Mouse (Mus musculus): Measurements from ENCODE around the gene Nusap1.
"Not testable (repeated sequence)": the region's sequence is repeated elsewhere in the genome, so short reads cannot be mapped to it uniquely, and the experiment has no call there.

GRCm38 (mm10) chr2:119665744-119666143 lies 47.6 kb downstream of the Nusap1 start:
- TF ChIP-seq CTCF (IDR thresholded peaks at IDR 0.05; ENCODE audit: low read depth, low read length); POLR2AphosphoS5 (IDR thresholded peaks at IDR 0.05; ENCODE audit: insufficient replicate concordance, low read depth, low read length); GATA2 (IDR thresholded peaks at IDR 0.05; ENCODE audit: borderline replicate concordance, low read depth, low read length); TAL1 (conservative IDR thresholded peaks at IDR 0.05; ENCODE audit: low read depth, low read length); GATA1 (IDR thresholded peaks at IDR 0.05; ENCODE audit: borderline replicate concordance, low read length): not testable (repeated sequence)

Measured in G1E (cell line).